Mouse (Mus musculus) adrenal gland, adult 8-10 months (tissue): ENCODE measurements around the gene Hipk1. TPM values are rescaled to one million over a fixed set of nuclear protein-coding genes. Genes with fewer than 3 reads are reported as not detected.
"Not testable (repeated sequence)": the region's sequence is repeated elsewhere in the genome, so short reads cannot be mapped to it uniquely, and the experiment has no call there.

ENCODE experiments used
- DNase-seq: peaks from one replicate; pipeline ENCODE4 v3.0.0; 2022
- total RNA-seq, 4 experiments: library from RNA; stranded (reverse); gene quantifications; 2 replicates each; pipeline ENCODE4 v1.2.4; 2022

The Hipk1 gene
- total RNA-seq, 4 experiments from 2014 or later = 103 to 160 (median 130) TPM

- DNase-seq = no peak
Observed at GRCm38 (mm10) chr3:103792566-103792965, 1.2 kb upstream of the Hipk1 start.

GRCm38 (mm10) chr3:103792111-103792406 lies 696 bp upstream of the Hipk1 start:
- not testable (repeated sequence) for DNase-seq

- no peak for DNase-seq
Observed at GRCm38 (mm10) chr3:103790346-103791145, 817 bp downstream of the Hipk1 start.

GRCm38 (mm10) chr3:103789891-103790345 lies 1.4 kb downstream of the Hipk1 start:
- no peak for DNase-seq

- DNase-seq = no peak
Observed at GRCm38 (mm10) chr3:103789096-103789495, 2.3 kb downstream of the Hipk1 start.

GRCm38 (mm10) chr3:103787225-103787624 lies 4.1 kb downstream of the Hipk1 start:
- DNase-seq = no peak

DNA sequence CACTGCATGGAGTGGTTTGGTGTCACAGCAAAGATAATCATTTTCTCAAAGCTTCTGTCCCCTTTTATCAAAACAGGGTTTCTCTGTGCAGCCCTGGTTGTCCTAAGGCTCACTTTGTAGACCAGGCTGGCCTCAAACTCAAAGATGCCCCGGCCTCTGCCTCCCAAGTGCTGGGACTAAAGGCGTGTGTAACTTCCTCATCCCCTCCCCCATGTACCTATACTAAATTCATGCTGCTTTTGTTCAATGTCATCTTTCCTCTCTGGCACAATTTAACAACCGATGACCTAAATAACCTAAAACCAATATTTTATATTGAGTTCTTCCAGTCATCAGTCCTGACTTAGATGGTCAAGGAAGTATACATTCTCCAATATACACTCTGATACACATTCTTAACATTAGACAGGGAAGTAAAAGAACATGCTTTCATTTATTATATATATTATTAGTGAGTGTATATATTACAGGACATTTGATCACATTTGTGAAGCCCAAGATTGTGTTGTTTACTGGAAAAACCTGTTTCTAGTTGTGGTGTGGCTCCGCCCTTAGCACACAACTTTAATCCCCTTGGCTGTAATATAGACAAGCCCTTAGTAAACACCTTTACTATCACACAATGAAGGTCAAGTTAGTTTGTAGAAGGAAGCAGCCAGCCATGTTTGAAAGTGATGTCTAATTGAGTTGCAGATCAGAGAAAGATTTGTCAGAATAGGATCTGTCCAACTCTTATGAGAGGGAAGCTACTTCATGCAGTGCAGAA lies 8.3 kb downstream of the Hipk1 start:
- no peak for DNase-seq

GRCm38 (mm10) chr3:103780777-103781176 lies 10.6 kb downstream of the Hipk1 start:
- DNase-seq = no peak

- DNase-seq = no peak
Observed at GRCm38 (mm10) chr3:103780271-103780670, 11.1 kb downstream of the Hipk1 start.

- DNase-seq = no peak
Observed at GRCm38 (mm10) chr3:103779183-103779582, 12.2 kb downstream of the Hipk1 start.

GRCm38 (mm10) chr3:103778660-103779059 lies 12.7 kb downstream of the Hipk1 start:
- DNase-seq = no peak

- DNase-seq = no peak
Observed at GRCm38 (mm10) chr3:103777940-103778339, 13.4 kb downstream of the Hipk1 start.

DNA sequence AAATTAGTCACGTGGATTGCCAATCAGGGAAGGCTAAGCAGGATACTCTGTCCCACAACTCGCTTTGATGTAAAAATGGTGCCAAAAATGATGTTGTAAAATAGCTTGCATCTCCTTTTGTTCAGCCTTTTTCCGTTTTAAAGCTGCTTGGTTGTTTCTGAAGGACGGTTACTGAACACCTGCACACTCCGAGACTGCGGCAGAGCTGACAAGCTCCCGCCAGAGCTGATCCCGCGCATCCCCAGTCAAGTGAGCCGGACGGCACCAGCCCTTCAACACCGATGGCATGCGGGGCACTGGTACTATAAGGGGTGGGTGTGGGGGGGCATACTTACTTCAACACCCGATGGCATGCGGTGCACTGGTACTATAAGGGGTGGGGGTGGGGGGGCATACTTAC lies 17.4 kb downstream of the Hipk1 start:
- DNase-seq = no peak

- DNase-seq = no peak
Observed at GRCm38 (mm10) chr3:103773508-103773907, 17.9 kb downstream of the Hipk1 start.

GRCm38 (mm10) chr3:103772846-103773245 lies 18.5 kb downstream of the Hipk1 start:
- no peak for DNase-seq

DNA sequence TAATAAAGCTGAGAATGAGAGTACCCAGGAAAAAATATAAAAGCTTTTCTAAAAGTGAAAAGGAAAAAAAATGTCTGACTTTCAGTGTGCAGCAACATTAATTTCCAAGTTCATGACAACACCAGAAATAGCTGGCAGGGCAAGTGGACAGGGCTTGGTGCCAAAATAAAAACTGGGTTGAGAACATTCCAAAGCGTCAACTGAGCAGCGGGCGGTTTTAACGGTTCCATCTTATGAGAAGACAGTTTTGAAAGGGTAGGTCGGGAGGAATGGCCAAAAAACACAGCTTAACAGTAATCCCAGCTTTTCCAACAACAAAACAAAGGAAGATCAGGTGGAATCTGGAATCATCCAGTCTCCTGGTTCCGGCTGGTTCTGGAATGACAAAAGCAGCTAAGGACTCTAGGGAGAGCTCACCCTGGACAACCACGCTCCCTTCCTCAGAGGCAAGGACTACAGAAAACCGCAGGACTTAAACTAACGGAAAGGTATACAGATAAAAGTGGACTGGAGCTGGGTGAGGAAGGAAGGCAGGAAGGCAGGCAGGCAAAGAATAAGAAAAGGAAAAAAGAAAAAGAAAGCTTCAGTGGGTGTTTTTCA lies 19.7 kb downstream of the Hipk1 start:
- DNase-seq = peak; percentile 78

DNA sequence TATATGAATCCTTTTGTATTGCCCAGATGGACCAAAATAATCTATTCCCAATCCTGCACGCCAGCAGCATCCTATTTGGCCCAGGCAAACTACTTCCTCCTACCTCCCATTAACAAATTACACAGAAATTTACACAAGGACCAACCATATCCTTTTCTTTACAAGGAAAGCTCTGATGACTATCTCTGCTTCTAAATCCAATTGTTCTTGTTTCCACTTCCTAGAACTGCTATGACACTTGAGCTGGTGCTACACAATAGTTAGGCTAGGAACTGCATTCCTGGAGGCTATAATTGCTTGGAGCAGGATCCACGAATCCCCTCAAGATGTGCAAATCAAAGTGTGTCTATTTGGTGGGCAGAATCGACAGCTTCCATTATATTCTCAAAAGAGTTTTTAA lies 24.6 kb downstream of the Hipk1 start:
- DNase-seq = no peak

DNA sequence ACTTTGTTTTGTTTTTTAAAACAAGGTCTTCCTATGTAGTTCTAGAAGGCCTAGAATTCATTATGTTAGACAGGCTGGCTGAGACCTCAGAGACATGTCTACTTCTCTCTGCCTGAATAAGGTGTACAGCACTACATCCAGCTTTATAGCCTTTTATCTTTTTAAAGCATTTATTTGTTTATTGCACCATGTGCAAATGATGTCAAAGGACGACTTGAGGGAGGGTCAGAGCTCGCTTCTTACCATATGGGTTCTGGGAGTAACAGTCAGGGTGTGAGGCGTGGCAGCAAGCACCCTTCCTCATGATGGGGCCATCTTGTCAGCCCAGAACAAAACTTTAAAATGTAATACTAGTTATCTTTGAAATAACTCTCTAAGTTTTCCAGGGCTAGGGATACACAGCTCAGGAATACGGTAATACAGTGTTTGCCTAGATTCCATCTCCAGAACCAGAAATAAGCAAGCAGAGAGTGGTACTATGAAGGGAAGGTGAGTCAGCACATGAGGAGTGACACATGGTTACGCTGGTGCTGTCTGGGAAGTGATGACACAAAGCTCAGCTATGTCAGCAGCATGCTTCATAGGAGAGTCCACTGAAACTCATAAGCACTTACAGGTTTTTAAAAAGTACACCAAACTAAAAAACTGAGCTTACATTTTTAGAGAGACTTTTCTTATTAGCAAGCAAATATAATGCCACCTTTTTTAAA lies 31.9 kb downstream of the Hipk1 start:
- no peak for DNase-seq

DNA sequence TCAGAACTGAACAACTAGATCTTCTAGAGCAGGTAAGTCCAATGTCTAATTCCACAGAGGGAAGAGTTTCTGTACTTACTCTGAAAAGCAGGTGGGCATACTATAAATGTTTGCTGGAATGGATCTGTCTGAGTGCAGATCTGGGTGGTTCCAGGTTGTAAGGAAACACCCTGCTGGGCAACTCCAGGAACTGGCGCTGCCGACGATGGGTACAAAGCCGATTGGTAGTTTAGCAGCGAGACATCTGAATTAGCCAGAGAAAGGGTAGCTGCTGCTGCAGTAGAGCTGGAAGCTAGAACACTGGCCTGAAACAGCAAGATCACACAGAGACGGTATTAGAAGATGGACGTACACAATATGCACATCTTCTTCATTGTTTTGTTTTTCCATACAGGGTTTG lies 32.9 kb downstream of the Hipk1 start:
- DNase-seq = no peak

DNA sequence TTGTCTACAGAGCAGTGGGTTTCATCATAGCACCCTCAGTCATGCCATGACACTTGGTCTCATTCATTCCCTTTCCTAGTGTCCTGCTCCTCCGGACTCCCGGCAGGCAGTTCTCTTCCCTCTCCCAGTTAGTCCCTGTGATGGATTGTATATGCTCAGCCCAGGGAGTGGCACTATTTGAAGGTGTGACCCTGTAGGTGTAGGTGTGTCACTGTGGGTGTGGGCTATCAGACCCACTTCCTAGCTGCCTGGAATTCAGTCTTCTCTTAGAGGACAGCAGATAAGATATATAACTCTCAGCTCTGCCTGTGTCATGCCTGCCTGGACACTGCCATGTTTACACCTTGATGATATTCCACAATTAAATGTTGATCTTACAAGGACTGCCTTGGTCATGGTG lies 34.4 kb downstream of the Hipk1 start:
- DNase-seq = no peak

DNA sequence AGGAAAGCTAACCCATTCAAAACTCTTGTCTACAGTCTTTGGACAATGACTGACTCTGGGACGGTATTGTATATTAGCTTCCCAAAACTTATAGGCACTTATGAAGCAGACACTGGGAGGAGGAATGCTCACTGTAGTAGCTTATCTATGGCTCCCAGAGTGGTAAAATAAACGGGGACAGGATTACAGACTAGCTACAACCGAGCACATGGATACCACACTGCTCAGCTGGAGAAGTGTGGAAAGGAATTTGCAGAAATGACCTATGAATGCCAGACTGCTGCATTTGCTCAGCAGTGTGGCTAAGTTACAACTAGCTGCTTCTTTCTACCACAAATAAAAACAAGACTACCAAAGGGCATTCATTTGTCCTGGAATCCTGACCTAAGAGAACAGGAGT lies 36.0 kb downstream of the Hipk1 start:
- no peak for DNase-seq

GRCm38 (mm10) chr3:103751558-103751957 lies 39.8 kb downstream of the Hipk1 start:
- no peak for DNase-seq

DNA sequence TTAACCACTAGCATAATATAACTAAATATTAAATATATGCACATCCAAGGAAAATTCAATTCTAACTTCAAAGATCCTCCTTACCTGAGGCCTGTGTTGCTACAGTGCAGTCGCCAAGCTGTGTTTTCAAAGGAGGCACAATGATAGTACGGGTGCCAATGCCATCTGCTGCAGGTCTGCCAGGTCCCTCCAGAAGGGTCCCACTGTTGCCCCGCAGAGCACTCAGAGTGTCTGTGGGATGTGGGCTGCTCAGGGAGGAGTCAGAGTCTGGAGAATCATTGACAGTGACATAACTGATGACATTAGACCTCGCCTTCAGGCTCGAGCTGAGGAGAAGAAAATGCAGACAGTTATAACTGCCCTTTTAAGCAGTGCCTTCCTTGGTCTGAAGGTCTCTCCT lies 44.7 kb downstream of the Hipk1 start:
- DNase-seq = no peak
